Mouse (Mus musculus): ENCODE measurements around the gene Mtch1. TPM values are rescaled to one million over a fixed set of nuclear protein-coding genes. Genes with fewer than 3 reads are reported as not detected.

Gene Mtch1
- polyA plus RNA-seq, 2 experiments: 54.3 to 61.1 TPM

DNA sequence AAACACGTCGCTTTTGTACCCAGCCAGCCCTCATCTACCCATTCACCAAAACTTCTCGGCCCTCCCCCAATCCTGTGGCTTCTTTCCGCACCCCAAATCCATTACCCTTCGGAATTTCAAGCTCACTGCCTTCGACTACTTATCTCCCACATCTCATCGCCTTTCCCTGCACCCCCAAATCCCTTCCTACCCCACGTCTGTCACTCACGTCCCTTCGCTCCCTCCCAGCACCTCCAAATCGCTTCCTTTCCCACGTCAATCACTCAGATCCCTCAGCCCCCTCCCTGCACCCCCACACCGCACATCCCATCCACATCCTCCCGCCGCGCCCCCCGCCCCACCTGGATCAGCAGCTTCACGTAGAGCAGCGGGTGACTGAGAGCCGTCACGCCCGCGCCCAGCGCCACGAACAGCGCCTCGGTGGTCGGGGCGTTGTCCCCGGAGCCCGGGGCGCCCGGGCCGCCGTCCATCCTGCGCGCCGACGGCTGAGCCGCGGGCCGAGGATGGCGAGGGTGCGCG is 549 bp downstream of the Mtch1 start:
- Histone ChIP-seq H3K9me3 (ENCODE audit: control insufficient read depth, low read length) (no peaks in the 10 kb centered on the region), H3K27ac (peak overlapping the region; percentile 19), H3K4me1 (replicated peaks; ENCODE audit: control insufficient read depth in 2 of 2, insufficient read depth in 2 of 2, low read length in 1 of 2) (peaks cover 13 to 20% of the 10 kb centered on the region in 2 experiments), H3K27me3 (ENCODE audit: control insufficient read depth, insufficient read depth, low read length) (no peaks in the 10 kb centered on the region), H3K4me2 (ENCODE audit: low read depth) (peak overlapping the region; percentile 95), H3K4me3 (ENCODE audit: insufficient read depth in 1 of 2, low read depth in 2 of 2, low read length in 2 of 2) (peak overlapping the region; percentile 71 to 100), H3K36me3 (replicated peaks; ENCODE audit: control insufficient read depth, insufficient read depth, low read depth) (no peaks in the 10 kb centered on the region), H3K9ac (replicated peaks) (peak overlapping the region; percentile 79)
- ATAC-seq (ENCODE audit: insufficient read depth) (peak; percentile 42), DNase-seq (ENCODE audit: low read depth in 3 of 3, low spot score in 3 of 3) (no peak)
- WGBS (ENCODE audit: insufficient replicate concordance): under 1% methylated on average over 42 of the region's 45 CpGs
- no peak for TF ChIP-seq CTCF (IDR thresholded peaks at IDR 0.05; ENCODE audit: low read depth)
- TF ChIP-seq EP300 (IDR thresholded peaks at IDR 0.05; ENCODE audit: low read depth): no peak

DNA sequence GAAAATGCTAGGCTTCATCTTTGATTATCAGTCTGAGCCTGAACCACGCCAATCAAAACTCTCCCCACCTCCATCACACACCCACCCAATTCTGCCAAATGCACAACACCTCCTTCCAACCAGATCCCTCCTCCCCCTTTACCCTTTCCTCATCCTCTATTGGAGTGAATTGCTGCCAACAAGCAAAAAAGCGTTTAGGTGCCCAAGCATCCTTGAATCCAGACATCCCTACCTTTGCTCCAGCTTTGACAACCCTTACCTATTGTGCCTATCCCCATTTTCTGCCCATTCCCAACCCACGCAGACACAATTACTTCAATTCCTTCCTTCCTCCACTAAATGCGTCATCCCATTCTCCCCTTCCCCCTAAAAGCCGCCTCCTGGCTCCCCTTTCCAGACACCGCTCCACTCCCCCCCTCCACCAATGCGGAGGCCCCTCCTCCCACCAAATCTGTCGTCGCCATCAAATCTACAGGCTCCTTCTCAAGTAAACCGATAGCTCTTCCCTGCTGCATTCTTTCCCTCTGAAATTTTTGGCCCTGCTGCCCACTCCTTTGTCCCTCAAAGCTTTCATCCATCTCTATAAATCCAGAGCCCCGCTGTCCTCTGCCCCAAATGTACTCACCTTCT is 1.1 kb downstream of the Mtch1 start:
- H3K4me2 ChIP-seq (ENCODE audit: low read depth): peak overlapping the region; percentile 95
- H3K9ac ChIP-seq (replicated peaks): peak overlapping the region; percentile 79
- peak overlapping the region; percentile 71 to 100 for H3K4me3 ChIP-seq (ENCODE audit: insufficient read depth in 1 of 2, low read depth in 2 of 2, low read length in 2 of 2)
- TF ChIP-seq EP300 (IDR thresholded peaks at IDR 0.05; ENCODE audit: low read depth): no peak
- no peak for TF ChIP-seq CTCF (IDR thresholded peaks at IDR 0.05; ENCODE audit: low read depth)
- WGBS (ENCODE audit: insufficient replicate concordance): 7% methylated on average over 11 of the region's 11 CpGs
- DNase-seq (ENCODE audit: low read depth in 3 of 3, low spot score in 3 of 3) (no peak), ATAC-seq (ENCODE audit: insufficient read depth) (no peak)
- no peak overlapping the region; the same call in 1 of the 2 replicates for H3K27ac ChIP-seq
- H3K4me1 ChIP-seq (replicated peaks; ENCODE audit: control insufficient read depth in 2 of 2, insufficient read depth in 2 of 2, low read length in 1 of 2): peaks cover 13 to 22% of the 10 kb centered on the region in 2 experiments
- no peaks in the 10 kb centered on the region for H3K36me3 ChIP-seq (replicated peaks; ENCODE audit: control insufficient read depth, insufficient read depth, low read depth)
- H3K9me3 ChIP-seq (ENCODE audit: control insufficient read depth, low read length): no peaks in the 10 kb centered on the region
- H3K27me3 ChIP-seq (ENCODE audit: control insufficient read depth, insufficient read depth, low read length): no peaks in the 10 kb centered on the region

DNA sequence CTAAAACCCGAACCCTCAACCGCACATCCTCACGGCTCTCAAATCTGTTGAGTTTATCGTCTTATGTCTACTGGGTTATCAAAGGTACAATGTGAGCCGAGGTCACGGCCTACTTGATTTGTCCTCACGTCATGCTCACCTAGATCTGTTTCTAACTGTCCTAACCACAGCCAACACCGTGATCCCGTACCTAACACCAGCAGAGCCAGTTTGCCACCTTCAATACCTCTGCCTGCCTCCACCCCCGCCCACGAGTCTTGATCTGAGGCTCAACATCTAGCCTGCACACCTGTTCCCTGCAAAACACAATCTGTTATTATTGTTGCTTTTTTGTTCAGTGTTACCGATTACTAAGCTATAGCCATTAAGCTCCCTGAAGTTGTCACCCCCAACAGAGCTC is 2.5 kb downstream of the Mtch1 start:
- ATAC-seq (ENCODE audit: insufficient read depth) (no peak), DNase-seq (ENCODE audit: low read depth in 3 of 3, low spot score in 3 of 3) (no peak)
- Histone ChIP-seq H3K27ac (no peak overlapping the region), H3K4me2 (ENCODE audit: low read depth) (no peak overlapping the region), H3K9me3 (ENCODE audit: control insufficient read depth, low read length) (no peaks in the 10 kb centered on the region), H3K9ac (replicated peaks) (no peak overlapping the region), H3K4me3 (ENCODE audit: insufficient read depth in 1 of 2, low read depth in 2 of 2, low read length in 2 of 2) (no peak overlapping the region), H3K4me1 (replicated peaks; ENCODE audit: control insufficient read depth in 2 of 2, insufficient read depth in 2 of 2, low read length in 1 of 2) (peaks cover 13 to 22% of the 10 kb centered on the region in 2 experiments), H3K36me3 (replicated peaks; ENCODE audit: control insufficient read depth, insufficient read depth, low read depth) (no peaks in the 10 kb centered on the region), H3K27me3 (ENCODE audit: control insufficient read depth, insufficient read depth, low read length) (no peaks in the 10 kb centered on the region)
- WGBS (ENCODE audit: insufficient replicate concordance): 77% methylated on average over 12 of the region's 12 CpGs
- TF ChIP-seq EP300 (IDR thresholded peaks at IDR 0.05; ENCODE audit: low read depth) (no peak), CTCF (IDR thresholded peaks at IDR 0.05; ENCODE audit: low read depth) (no peak)

DNA sequence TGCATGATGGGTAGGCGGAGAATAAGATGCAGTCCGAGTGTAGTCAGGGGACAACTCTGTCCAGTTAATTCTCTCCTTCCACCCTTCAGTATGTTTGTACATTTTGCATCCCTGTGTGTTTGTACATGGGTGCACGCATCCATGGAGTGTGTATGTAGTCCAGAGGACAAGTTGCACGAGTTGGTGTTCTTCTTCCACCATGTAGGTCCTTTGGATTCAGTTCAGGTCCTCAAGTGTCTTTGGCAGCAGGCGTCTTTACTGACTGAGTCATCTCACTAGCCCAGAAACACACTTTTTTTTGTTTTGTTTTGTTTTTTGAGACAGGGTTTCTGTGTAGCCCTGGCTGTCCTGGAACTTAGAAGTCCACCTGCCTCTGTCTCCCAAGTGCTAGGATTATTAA is 4.5 kb downstream of the Mtch1 start:
- no peak overlapping the region for H3K27ac ChIP-seq
- H3K9ac ChIP-seq (replicated peaks): no peak overlapping the region
- no peaks in the 10 kb centered on the region for H3K9me3 ChIP-seq (ENCODE audit: control insufficient read depth, low read length)
- ATAC-seq (ENCODE audit: insufficient read depth) (no peak), DNase-seq (ENCODE audit: low read depth in 3 of 3, low spot score in 3 of 3) (no peak)
- H3K36me3 ChIP-seq (replicated peaks; ENCODE audit: control insufficient read depth, insufficient read depth, low read depth): no peaks in the 10 kb centered on the region
- TF ChIP-seq CTCF (IDR thresholded peaks at IDR 0.05; ENCODE audit: low read depth) (no peak), EP300 (IDR thresholded peaks at IDR 0.05; ENCODE audit: low read depth) (no peak)
- no peak overlapping the region for H3K4me3 ChIP-seq (ENCODE audit: insufficient read depth in 1 of 2, low read depth in 2 of 2, low read length in 2 of 2)
- H3K4me1 ChIP-seq (replicated peaks; ENCODE audit: control insufficient read depth in 2 of 2, insufficient read depth in 2 of 2, low read length in 1 of 2): peaks cover 9 to 18% of the 10 kb centered on the region in 2 experiments
- 80% methylated on average over 5 of the region's 5 CpGs for WGBS (ENCODE audit: insufficient replicate concordance)
- H3K27me3 ChIP-seq (ENCODE audit: control insufficient read depth, insufficient read depth, low read length): no peaks in the 10 kb centered on the region
- no peak overlapping the region for H3K4me2 ChIP-seq (ENCODE audit: low read depth)

DNA sequence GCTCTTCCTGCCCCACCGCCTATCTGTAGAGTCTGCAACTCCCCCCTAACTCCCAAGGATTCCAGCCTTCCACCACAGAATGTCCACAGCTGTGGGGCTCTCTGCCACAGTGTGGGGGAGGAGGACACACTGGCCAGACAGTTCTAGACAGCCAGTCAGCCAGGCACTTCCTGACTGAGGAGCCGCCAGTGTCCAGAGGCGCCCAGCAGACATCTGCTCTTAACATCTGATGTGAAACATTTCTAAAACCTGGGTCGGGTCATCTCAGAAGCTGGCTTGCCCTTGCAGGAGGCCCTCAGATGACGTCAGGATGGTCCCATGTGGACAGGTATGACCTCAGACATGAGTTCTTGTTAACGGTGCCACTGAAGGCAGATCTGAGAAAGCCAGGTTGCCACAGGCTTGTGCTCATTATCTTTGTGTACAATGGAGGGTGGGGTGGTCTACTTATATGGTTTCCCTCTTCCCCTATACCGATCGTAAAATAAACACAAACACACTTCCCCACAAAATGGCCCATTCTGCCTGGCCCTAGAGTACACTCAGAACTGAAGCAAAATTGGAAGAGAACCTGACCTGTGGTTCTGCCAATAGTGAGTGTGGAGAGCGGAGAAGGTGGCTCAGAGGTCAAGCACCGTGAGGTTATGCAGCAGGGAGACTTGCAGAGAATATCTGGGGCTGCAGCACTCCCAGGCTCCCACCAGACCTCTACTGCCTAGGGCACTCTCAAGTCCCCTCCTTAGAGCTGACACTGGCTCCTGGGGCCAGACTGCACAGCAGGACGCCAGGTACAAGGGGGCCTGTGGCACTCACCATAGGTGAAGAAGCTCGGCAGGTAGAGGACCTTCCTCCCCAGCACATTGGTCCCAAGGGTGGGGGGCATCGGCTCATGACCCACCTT is 5.5 kb downstream of the Mtch1 start:
- peaks cover 3% of the 10 kb centered on the region; the same call in 1 of the 2 replicates for H3K36me3 ChIP-seq (replicated peaks; ENCODE audit: control insufficient read depth, insufficient read depth, low read depth)
- H3K4me2 ChIP-seq (ENCODE audit: low read depth): no peak overlapping the region
- peak; percentile 34; the same call in 1 of the 2 replicates for ATAC-seq (ENCODE audit: insufficient read depth)
- no peak overlapping the region for H3K27ac ChIP-seq
- 46% methylated on average over 13 of the region's 13 CpGs for WGBS (ENCODE audit: insufficient replicate concordance)
- peaks cover 9 to 15% of the 10 kb centered on the region in 2 experiments for H3K4me1 ChIP-seq (replicated peaks; ENCODE audit: control insufficient read depth in 2 of 2, insufficient read depth in 2 of 2, low read length in 1 of 2)
- no peak overlapping the region for H3K4me3 ChIP-seq (ENCODE audit: insufficient read depth in 1 of 2, low read depth in 2 of 2, low read length in 2 of 2)
- no peaks in the 10 kb centered on the region for H3K27me3 ChIP-seq (ENCODE audit: control insufficient read depth, insufficient read depth, low read length)
- no peak overlapping the region for H3K9ac ChIP-seq (replicated peaks)
- H3K9me3 ChIP-seq (ENCODE audit: control insufficient read depth, low read length): no peaks in the 10 kb centered on the region
- TF ChIP-seq CTCF (IDR thresholded peaks at IDR 0.05; ENCODE audit: low read depth) (no peak), EP300 (IDR thresholded peaks at IDR 0.05; ENCODE audit: low read depth) (no peak)
- DNase-seq (ENCODE audit: low read depth in 3 of 3, low spot score in 3 of 3): no peak

Data from liver, embryonic 14.5 days (tissue).